Mouse (Mus musculus) frontal cortex, adult (tissue): ENCODE data around the gene Atp23.
"Not testable (repeated sequence)": the region's sequence is repeated elsewhere in the genome, so short reads cannot be mapped to it uniquely, and the experiment has no call there.

Experiments
- ATAC-seq: cut with Nextera tagmentation; 2 replicates; pipeline ENCODE4 v1.9.2; 2017; ENCODE audit warnings: mild to moderate bottlenecking, moderate library complexity, mixed read lengths; ENCODE audit not compliant: low TSS enrichment

Gene Atp23

DNA sequence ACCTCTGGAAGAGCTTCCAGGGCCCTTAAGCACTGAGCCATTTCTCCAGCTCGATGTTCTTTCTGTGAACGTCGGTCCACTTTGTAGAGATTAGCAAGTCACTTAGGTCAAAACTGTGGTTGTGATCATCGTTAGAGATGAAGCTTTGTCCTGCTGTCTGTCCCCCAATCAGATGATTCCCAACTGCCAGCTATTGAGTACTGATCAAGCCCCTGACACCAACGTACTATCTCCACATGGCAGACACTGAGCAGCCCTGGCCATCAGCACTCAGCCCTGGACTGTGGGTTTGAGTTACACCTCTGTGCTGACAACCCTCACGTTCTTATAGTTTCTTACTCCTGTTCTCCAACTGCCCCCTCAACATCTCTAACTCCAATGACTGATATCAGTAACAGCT lies 74.2 kb downstream of the Atp23 start:
- ATAC-seq = no peak

DNA sequence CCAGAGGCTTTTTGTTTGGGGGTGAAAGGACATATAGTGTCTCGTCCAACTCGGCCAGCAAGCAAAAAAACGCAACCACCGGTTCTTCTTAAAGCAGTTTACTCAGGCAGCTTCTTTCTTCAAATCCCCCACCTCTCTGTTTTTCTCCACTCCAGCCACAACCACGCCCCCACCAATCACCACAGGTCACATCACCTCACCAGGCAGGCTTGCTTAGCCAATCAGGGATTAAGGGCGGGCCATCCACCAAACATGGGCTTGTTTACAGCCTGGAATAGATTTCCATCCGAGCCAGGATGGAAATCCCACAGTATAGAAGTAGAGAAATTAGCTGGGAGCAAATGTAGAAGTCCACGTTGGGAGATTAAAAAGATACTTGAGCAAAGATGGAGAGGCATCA lies 74.9 kb downstream of the Atp23 start:
- ATAC-seq = not testable (repeated sequence)

DNA sequence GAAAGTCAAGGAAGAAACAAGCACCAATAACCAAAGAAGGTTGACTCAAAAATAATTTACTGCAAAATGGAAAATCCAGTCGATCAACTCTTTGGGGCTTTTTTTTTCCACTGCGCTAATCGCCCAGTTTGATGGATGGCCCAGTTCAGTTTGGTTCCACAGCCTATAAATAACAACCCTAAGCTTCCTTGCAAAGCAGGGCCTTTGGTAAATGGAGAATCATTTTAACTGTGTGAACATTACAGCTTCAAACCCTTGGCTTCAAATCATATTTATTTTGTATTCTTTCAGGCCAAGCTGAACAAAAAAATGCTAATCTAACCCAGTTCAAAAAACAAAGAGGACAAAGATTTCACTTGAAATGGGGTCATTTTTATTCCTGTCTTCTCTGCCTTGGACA lies 78.7 kb downstream of the Atp23 start:
- ATAC-seq = peak; percentile 78
